15 mouse cellular contexts compared by ENCODE assay signal in genomic region chr3:144161261-144161660, GRCm38 (mm10). TPM values are rescaled to one million over a fixed set of nuclear protein-coding genes. Genes with fewer than 3 reads are reported as not detected.
DNase-seq lines count a peak whose midpoint lies in the region; ATAC-seq lines count a peak whose summit lies in the region.
"Had no signal": no experiment of that assay in that cellular context is flagged by ENCODE, and none has a peak within 500 bp of the region (broad histone marks: within the 10 kb centered on the region; RNA-seq: fewer than 3 reads in every experiment).

No protein-coding gene starts in this region.

- no peaks in the 10 kb centered on the region for H3K9me3 ChIP-seq in embryonic facial prominence, embryonic 14.5 days (ENCODE audit: control insufficient read depth, low read length)
- no peaks in the 10 kb centered on the region for H3K9me3 ChIP-seq in embryonic facial prominence, embryonic 10.5 days
- H3K9me3 ChIP-seq in midbrain, embryonic 11.5 days (ENCODE audit: control insufficient read depth, low read length), result no peaks in the 10 kb centered on the region
- H3K9me3 ChIP-seq in midbrain, embryonic 14.5 days (ENCODE audit: control insufficient read depth, low read length), result no peaks in the 10 kb centered on the region
- H3K9me3 ChIP-seq in heart, embryonic 13.5 days, result no peaks in the 10 kb centered on the region
- H3K9me3 ChIP-seq: hindbrain, embryonic 13.5 days had no signal

- no peaks in the 10 kb centered on the region for H3K4me1 ChIP-seq in embryonic facial prominence, embryonic 14.5 days (ENCODE audit: control insufficient read depth, insufficient read depth, low read length)
- peaks cover 19% of the 10 kb centered on the region for H3K4me1 ChIP-seq in embryonic facial prominence, embryonic 10.5 days
- H3K4me1 ChIP-seq in midbrain, embryonic 11.5 days (ENCODE audit: control insufficient read depth, insufficient read depth, low read length), result no peaks in the 10 kb centered on the region
- H3K4me1 ChIP-seq in midbrain, embryonic 14.5 days (ENCODE audit: control insufficient read depth, insufficient read depth, low read length), result no peaks in the 10 kb centered on the region
- peaks cover 33% of the 10 kb centered on the region for H3K4me1 ChIP-seq in heart, embryonic 13.5 days
- H3K4me1 ChIP-seq: hindbrain, embryonic 13.5 days had no signal

- no peaks in the 10 kb centered on the region for H3K27me3 ChIP-seq in embryonic facial prominence, embryonic 14.5 days (replicated peaks; ENCODE audit: control insufficient read depth, insufficient read depth, low read length)
- H3K27me3 ChIP-seq in embryonic facial prominence, embryonic 10.5 days (replicated peaks; ENCODE audit: low read depth, poor library complexity, severe bottlenecking), result no peaks in the 10 kb centered on the region
- no peaks in the 10 kb centered on the region for H3K27me3 ChIP-seq in midbrain, embryonic 11.5 days (ENCODE audit: control insufficient read depth, insufficient read depth, low read length)
- no peaks in the 10 kb centered on the region for H3K27me3 ChIP-seq in midbrain, embryonic 14.5 days (ENCODE audit: control insufficient read depth, insufficient read depth, low read length)
- H3K27me3 ChIP-seq in heart, embryonic 13.5 days (replicated peaks), result no peaks in the 10 kb centered on the region
- H3K27me3 ChIP-seq: hindbrain, embryonic 13.5 days; Patski had no signal

- H3K4me2 ChIP-seq in embryonic facial prominence, embryonic 14.5 days (ENCODE audit: low read depth, low read length), result no peak overlapping the region
- H3K4me2 ChIP-seq in midbrain, embryonic 11.5 days, result no peak overlapping the region
- H3K4me2 ChIP-seq in midbrain, embryonic 14.5 days (ENCODE audit: low read length), result no peak overlapping the region
- H3K4me2 ChIP-seq in heart, embryonic 13.5 days, result no peak overlapping the region
- H3K4me2 ChIP-seq: hindbrain, embryonic 13.5 days had no signal

- H3K36me3 ChIP-seq in embryonic facial prominence, embryonic 14.5 days (ENCODE audit: control insufficient read depth, insufficient read depth, low read length), result no peaks in the 10 kb centered on the region
- no peaks in the 10 kb centered on the region for H3K36me3 ChIP-seq in embryonic facial prominence, embryonic 10.5 days (replicated peaks)
- H3K36me3 ChIP-seq in midbrain, embryonic 11.5 days (ENCODE audit: control insufficient read depth, insufficient read depth, low read length), result no peaks in the 10 kb centered on the region
- no peaks in the 10 kb centered on the region for H3K36me3 ChIP-seq in midbrain, embryonic 14.5 days (ENCODE audit: control insufficient read depth, insufficient read depth, low read length)
- no peaks in the 10 kb centered on the region for H3K36me3 ChIP-seq in heart, embryonic 13.5 days
- H3K36me3 ChIP-seq: hindbrain, embryonic 13.5 days had no signal

- ATAC-seq in embryonic facial prominence, embryonic 14.5 days (ENCODE audit: low read depth), result no peak
- ATAC-seq in midbrain, embryonic 11.5 days (ENCODE audit: low FRiP score), result no peak
- no peak for ATAC-seq in midbrain, embryonic 14.5 days (ENCODE audit: low FRiP score, low TSS enrichment)
- ATAC-seq in heart, embryonic 13.5 days (ENCODE audit: extremely low read depth, insufficient number of reproducible peaks, low FRiP score, low TSS enrichment), result no peak
- no peak for ATAC-seq in cerebellum, adult (ENCODE audit: insufficient number of reproducible peaks, low FRiP score, low TSS enrichment)
- ATAC-seq: Patski had no signal

- peak; percentile 16 for DNase-seq in embryonic facial prominence, embryonic 14.5 days (ENCODE audit: low spot score)
- no peak for DNase-seq in embryonic facial prominence, embryonic 10.5 days (ENCODE audit: low spot score)
- peak; percentile 26 for DNase-seq in midbrain, embryonic 11.5 days (ENCODE audit: low spot score, missing footprints)
- no peak for DNase-seq in midbrain, embryonic 14.5 days
- DNase-seq in lung, postnatal 4 days, result peak; percentile 54 to 57
- no peak for DNase-seq in spleen, postnatal 14 days (ENCODE audit: low spot score in 2 of 2)
- DNase-seq: cerebellum, adult 18-20 months; embryo, embryonic 11 days; kidney, adult 18-20 months; spleen, adult 18-20 months had no signal

- no peak overlapping the region for H3K4me3 ChIP-seq in embryonic facial prominence, embryonic 14.5 days (ENCODE audit: low read depth, low read length)
- H3K4me3 ChIP-seq in embryonic facial prominence, embryonic 10.5 days, result no peak overlapping the region
- H3K4me3 ChIP-seq in midbrain, embryonic 11.5 days (ENCODE audit: low read depth, low read length), result no peak overlapping the region
- no peak overlapping the region for H3K4me3 ChIP-seq in midbrain, embryonic 14.5 days (replicated peaks; ENCODE audit: low read depth, low read length)
- H3K4me3 ChIP-seq in heart, embryonic 13.5 days, result no peak overlapping the region
- H3K4me3 ChIP-seq: hindbrain, embryonic 13.5 days had no signal

- WGBS in embryonic facial prominence, embryonic 14.5 days, result 70% methylated on average over 2 of the region's 2 CpGs
- WGBS in embryonic facial prominence, embryonic 10.5 days, result 93% methylated on average over 2 of the region's 2 CpGs
- 92% methylated on average over 2 of the region's 2 CpGs for WGBS in midbrain, embryonic 11.5 days
- 89% methylated on average over 2 of the region's 2 CpGs for WGBS in midbrain, embryonic 14.5 days
- 60% methylated on average over 2 of the region's 2 CpGs for WGBS in heart, embryonic 13.5 days

- H3K9ac ChIP-seq in embryonic facial prominence, embryonic 14.5 days (ENCODE audit: low read depth, low read length), result no peak overlapping the region
- no peak overlapping the region for H3K9ac ChIP-seq in midbrain, embryonic 11.5 days (ENCODE audit: low read length)
- no peak overlapping the region for H3K9ac ChIP-seq in midbrain, embryonic 14.5 days (replicated peaks; ENCODE audit: low read length)
- H3K9ac ChIP-seq in heart, embryonic 13.5 days, result no peak overlapping the region
- H3K9ac ChIP-seq: hindbrain, embryonic 13.5 days; liver, embryonic 14.5 days had no signal

- H3K27ac ChIP-seq in embryonic facial prominence, embryonic 14.5 days (replicated peaks; ENCODE audit: low read depth, low read length), result no peak overlapping the region
- no peak overlapping the region for H3K27ac ChIP-seq in embryonic facial prominence, embryonic 10.5 days (replicated peaks)
- no peak overlapping the region for H3K27ac ChIP-seq in midbrain, embryonic 11.5 days (ENCODE audit: low read depth, low read length)
- no peak overlapping the region for H3K27ac ChIP-seq in midbrain, embryonic 14.5 days (replicated peaks; ENCODE audit: low read depth, low read length)
- peak overlapping the region; percentile 62 for H3K27ac ChIP-seq in heart, embryonic 13.5 days (replicated peaks)
- H3K27ac ChIP-seq: hindbrain, embryonic 13.5 days; liver, embryonic 14.5 days had no signal

RNA-seq across cellular contexts. Expression of gene Lmo4, which starts 43.8 kb away (rescaled TPM):
- polyA plus RNA-seq in embryonic facial prominence, embryonic 14.5 days (2014; fragmentation: Nextera tagmentation; extraction: Ambion mirVana), result 83.6 and 84.2 TPM in 2 replicates
- 61.2 and 66.3 TPM in 2 replicates for polyA plus RNA-seq in embryonic facial prominence, embryonic 10.5 days (2016; fragmentation: Nextera tagmentation; extraction: Ambion mirVana)
- polyA plus RNA-seq in midbrain, embryonic 11.5 days (2014; fragmentation: Nextera tagmentation; extraction: Ambion mirVana), result 41.5 and 49.0 TPM in 2 replicates
- polyA plus RNA-seq in midbrain, embryonic 14.5 days (2014; fragmentation: Nextera tagmentation; extraction: Ambion mirVana), result 67.5 and 87.9 TPM in 2 replicates
- 37.4 and 47.1 TPM in 2 replicates for polyA plus RNA-seq in heart, embryonic 13.5 days (2015; fragmentation: Nextera tagmentation; extraction: Ambion mirVana)

Comparison
In these comparisons a context has a peak if more than half of its experiments do, and no peak if none do; other contexts are left out.
1. DNase-seq: peak in embryonic facial prominence, embryonic 14.5 days (single experiment), midbrain, embryonic 11.5 days (single experiment) and lung, postnatal 4 days (2 of 2); none in embryonic facial prominence, embryonic 10.5 days (single experiment), midbrain, embryonic 14.5 days (single experiment) and spleen, postnatal 14 days (0 of 2).